Mouse (Mus musculus): Measurements from ENCODE around the gene Scaf8.
"Not testable (repeated sequence)": the region's sequence is repeated elsewhere in the genome, so short reads cannot be mapped to it uniquely, and the experiment has no call there.

The Scaf8 gene

DNA sequence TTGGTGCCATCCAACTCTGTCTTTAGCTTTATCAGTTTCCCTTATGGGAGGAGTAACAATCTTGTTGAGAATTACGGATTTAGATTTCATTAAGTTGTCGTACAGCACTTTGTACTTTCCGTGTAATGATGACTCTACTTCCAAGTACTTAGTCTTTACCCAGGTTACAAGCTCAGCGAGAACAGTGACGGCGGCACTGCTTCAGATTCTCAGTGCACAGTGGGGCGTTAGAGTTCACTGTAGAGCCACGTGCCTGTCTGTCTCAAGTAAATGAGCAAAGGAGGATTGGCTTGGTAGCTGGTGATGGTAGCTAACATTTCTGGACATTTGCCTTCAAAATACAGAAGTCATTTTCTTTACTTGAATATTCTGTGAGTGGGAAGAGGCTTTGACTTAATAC lies 6.2 kb downstream of the Scaf8 start:
- not testable (repeated sequence) for DNase-seq

GRCm38 (mm10) chr17:3123581-3123980 lies 8.8 kb downstream of the Scaf8 start:
- DNase-seq: not testable (repeated sequence)

DNA sequence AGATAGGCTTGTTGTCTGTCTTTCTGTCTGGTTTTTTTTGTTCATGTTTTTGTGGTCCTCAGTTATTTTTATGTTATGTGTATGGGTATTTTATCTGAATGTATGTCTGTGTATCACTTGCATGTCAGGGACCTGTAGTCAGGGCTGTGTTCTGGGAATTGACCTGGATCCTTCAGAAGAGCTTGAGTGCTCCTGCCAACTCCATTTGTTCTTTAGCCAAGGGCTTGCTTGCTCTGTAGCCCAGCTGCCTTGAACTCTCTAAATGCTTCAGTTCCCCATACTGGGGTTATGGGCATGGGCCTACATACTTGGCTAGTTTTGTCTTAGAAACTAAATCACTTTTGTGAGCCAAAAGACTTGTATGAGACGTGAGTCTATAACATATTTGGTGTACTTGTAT lies 13.9 kb downstream of the Scaf8 start:
- DNase-seq: no peak

DNA sequence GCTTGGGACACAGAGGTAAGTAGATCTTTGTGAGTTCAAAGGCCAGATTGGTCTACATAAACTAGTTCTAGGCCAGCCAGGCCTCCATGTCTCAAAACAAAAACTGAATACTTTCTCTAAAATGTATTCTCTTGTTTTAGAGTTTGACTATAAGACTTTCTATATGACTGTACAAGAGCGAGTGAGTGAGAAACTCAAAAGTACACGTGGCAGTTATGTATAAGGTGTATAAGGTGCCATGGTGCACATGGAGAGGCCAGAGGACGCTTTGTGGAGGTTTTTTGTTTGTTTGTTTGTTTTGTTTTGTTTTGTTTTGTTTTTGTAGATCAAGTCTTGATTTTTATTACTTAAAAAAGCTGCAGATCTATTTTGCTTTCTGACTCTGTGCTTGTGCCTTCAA lies 15.0 kb downstream of the Scaf8 start:
- DNase-seq: no peak

DNA sequence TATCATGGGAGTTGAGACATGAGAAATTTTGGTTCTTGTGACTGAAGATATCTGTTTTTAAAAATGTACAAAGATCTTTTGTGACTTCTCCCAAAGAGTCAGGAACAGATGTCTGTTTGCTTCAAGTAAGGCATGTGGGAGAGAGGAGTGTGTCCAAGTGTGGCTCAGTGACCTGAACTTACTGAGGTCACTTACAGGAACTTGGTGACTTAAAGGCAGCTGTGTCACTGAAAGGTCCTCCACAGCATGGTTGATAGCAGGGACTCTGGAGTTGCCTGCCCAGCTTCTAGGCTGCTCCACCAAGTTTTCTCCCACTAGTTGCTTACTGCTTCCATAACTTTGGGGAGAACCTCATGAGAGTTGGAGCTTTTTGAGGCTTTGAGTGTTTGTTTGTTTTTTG lies 20.6 kb downstream of the Scaf8 start:
- DNase-seq: no peak

- DNase-seq: no peak
These were observed 21.4 kb downstream of the Scaf8 start for GRCm38 (mm10) chr17:3136127-3136526.

DNA sequence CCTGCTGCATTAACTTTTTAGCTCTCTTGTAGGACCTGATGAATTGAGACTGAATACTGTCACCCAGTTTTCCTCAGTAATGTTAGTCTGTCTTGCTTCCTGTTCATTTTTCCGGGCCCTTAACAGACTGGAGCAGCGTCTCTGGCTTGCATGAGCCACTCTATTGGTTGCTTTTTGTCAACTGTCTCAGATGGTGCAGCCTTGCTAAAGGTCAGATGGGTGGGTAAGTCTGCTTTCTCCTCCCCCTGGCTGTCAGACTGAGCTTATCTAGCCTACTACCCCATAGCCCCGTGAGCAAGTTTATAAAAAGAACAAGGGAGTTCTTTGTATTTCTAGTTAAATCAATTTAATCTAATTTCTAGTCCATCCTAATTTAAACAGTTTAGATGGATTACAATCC lies 23.6 kb downstream of the Scaf8 start:
- DNase-seq: no peak

GRCm38 (mm10) chr17:3140100-3140499 lies 25.3 kb downstream of the Scaf8 start:
- DNase-seq: no peak

DNA sequence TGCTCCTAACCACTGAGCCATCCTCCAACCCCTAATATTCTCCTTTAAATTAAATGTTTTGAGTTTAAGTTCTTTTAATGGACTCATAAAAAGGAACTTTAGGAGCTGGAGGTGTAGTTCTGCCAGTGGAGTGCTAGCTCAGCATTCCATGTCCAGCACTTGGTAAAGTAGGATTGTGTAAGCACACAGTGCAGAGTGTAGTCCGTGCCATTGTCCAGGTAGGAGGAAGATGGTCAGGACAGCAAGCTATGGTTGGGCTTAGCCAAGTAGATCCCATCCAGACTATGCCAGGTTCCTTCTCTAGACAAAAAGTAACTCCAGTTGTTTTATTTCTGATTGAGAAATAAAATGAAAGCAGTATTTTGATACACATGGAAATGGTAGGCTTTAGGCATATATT lies 34.1 kb downstream of the Scaf8 start:
- no peak for DNase-seq

- no peak for DNase-seq
These were observed 34.8 kb downstream of the Scaf8 start for GRCm38 (mm10) chr17:3149541-3149940.

DNA sequence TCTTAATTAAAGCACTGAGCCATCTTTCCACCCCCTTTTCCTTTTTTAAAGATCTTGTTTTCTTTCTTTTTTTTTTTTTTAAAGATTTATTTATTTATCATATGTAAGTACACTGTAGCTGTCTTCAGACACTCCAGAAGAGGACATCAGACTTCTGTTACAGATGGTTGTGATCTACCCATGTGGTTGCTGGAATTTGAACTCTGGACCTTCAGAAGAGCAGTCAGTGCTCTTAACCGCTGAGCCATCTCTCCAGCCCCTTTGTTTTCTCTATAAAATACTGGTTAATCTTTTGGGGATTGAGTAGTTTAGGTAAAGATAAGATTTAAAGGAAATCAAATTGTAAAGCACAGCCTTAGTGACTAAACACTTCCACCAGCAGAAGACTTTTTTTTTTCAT lies 35.9 kb downstream of the Scaf8 start:
- DNase-seq: not testable (repeated sequence)

DNA sequence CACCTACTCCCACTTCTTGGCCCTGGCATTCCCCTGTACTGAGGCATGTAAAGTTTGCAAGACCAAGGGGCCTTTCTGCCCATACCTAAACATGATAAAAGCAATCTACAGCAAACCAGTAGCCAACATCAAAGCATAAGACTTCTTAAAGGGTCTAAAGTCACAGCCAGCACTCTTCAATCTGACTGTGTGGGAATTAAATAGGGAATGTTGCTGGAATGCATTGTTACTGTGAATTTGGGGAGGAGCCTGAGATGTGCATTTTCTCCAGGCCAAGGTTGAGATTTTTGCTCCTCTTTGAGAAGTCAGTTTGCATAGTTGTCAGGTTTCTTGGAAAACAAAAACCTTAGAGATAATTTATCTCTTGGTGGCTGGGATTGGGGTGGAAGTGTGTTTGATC lies 36.4 kb downstream of the Scaf8 start:
- DNase-seq: no peak

GRCm38 (mm10) chr17:3156176-3156575 lies 41.4 kb downstream of the Scaf8 start:
- not testable (repeated sequence) for DNase-seq

DNA sequence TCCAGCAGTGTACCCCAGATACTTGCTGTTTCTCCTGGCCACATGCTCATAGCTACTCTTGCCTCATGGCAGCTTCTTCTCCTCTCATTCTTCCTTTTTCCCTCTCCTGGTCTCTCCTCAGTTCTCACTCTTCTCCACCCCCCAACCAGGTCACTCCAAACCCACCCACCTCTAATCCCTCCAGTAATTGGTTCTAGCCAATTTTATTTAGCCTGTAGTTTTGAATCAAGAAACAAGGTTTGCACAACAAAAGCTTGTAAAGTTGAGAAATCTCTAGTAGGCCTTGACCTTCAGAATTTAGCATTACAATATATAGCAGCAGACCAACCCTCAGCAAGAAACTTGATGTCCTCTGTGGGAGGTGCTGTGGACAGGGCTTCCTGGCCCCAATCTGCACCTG lies 42.2 kb downstream of the Scaf8 start:
- no peak for DNase-seq

GRCm38 (mm10) chr17:3162905-3163304 lies 48.1 kb downstream of the Scaf8 start:
- DNase-seq: no peak

DNA sequence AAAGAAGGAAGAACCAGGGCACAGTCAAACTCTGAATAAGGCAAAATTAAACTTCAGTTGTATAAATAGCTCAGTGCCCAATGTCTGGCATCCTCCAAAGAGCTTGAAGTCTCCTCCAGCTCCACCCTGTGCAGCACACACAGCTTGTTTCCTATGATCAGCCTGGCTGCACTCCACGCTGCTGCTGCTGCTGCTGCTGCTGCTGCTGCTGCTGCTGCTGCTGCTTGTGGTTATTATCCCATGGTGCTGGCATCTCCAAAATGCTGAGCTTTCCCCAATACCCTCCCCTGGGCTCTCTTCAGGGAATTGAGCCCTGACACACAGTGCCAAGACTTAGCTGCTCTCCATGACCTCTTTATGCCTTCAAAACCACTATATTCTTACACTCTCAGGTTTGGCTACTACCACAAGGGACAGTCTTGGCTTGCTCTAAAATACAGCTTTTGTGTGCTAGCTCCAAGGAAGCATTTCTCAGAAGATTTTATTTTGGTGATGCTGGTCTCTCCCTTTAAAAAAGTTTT lies 65.7 kb downstream of the Scaf8 start:
- DNase-seq: not testable (repeated sequence)

- not testable (repeated sequence) for DNase-seq
These were observed 80.7 kb downstream of the Scaf8 start for GRCm38 (mm10) chr17:3195483-3195882.

DNA sequence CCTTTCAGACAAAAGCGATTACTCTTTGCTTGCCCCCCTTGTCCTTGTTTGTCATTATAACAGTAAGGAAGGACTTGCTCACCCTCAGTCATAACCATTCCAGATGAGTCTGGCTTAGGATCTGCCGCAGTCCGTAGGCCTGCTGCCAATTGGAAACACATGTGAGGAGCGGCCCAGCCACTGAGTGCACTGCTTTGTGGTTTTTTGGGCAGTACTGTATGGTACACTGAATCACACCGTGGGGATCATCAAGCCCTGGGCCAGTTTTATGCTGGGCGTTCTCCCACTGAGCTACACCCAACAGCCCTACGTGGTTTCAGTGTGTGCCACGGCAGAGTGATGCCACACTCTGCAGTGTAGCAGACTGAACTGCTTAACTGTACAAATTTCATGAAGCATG lies 85.6 kb downstream of the Scaf8 start:
- DNase-seq: no peak

DNA sequence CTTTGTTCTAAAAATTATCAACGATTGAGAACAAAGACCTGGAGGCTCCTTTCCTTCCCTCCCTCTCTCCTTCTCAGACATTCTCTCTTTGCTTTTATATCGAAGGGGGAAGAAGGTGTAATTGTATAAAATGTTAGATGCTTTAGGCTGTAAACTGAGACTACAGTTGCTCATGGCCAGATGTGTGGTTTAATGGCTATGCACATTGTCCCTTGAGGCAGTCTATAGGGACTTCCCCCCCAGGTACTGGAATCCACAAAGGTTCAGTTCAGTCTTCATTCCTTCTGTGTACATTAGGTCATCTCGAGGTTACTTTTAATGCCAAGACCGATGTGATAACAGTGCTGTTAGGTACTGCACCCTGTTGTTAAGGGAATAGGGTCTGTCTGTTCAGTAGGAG lies 89.1 kb downstream of the Scaf8 start:
- no peak for DNase-seq

DNA sequence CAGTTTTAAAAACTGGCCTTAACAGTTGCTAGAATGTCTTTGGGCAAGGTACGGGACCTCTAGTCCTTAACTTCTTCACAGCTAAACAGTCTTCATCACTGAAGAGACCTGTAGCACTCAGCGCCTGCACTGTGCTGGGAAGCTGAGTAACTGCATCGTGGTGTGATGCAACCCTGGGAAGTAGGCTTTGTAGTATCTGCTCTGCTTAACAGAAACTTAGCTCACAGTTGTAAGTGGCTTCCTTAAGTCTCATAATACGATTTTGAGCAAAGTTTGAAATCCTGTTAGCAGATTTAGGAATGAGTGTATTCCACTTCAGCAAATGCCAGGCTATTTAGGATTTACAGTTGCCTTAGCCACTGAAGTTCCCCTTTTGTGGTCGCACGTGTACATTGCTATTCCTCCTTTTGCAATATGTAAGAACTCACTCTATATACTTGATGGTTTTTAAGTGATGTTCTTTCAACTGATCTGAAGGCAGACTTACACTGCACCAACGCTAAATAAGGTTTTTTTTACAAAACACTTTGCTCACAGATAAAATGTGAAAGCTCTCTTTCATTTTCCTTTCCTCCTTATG lies 90.1 kb downstream of the Scaf8 start:
- DNase-seq: no peak

DNA sequence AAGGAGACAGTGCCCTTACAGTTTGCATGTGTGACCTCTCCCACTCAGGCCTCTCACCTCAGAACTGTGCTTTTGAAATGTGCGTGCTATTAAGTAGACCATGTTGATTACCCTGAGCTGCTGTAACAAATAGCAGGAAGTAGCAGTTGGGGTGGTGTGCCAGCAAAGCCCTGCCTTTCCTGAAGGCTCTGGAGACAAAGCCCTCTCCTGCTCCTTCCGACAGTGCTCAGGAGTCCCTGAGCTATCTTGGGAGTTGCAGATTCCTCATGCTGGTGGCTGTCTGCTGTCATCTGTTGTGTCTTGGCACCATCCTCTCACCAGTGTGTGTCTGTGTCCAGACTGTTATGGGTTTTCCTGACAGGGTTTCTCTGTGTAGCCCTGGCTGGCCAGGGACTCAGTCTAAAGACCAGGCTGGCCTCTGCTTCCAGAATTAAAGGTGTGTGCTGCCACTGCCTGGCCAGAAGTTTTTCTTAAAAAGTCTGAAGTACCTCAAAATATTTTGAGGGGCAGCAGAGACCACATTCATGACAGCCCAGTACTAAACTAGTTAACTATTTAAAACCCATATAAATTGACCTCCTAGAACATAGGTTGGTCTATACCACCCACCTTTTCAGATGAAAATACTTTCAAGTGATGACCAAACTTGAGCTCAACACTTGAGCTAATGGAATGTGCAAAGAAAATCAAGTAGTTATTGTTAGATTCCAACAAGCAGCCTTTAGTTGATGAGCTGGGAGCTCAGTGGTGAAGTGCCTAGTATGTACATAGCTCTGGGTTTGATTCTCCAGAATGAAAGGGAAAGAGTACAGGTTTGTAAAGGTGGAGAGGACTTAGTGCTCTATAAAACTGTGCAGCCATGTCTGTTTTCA lies 92.0 kb downstream of the Scaf8 start:
- DNase-seq: peak; percentile 44

GRCm38 (mm10) chr17:3207529-3208240 lies 92.9 kb downstream of the Scaf8 start:
- DNase-seq: no peak

GRCm38 (mm10) chr17:3208471-3208870 lies 93.7 kb downstream of the Scaf8 start:
- no peak for DNase-seq

DNA sequence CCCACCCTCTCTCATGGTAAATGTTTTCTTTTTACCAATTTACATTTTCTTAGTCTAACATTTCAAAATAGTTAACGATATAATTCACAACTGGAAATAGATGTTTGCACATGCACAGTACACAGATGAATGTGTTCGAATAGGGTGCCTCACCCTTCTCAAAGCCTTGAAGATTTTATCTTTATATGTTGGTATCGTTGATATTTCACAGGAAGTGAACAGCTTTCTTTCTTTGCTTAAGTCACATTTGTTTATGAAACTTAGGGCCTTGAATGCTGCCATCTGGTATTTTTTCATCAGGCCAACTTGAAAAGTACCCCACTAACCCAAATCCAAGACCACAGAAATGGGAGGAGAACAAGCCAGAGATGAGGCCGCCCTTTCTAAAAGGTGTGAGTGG lies 94.8 kb downstream of the Scaf8 start:
- no peak for DNase-seq
